Mouse (Mus musculus): ENCODE results near the gene Nutm2. TPM values are rescaled to one million over a fixed set of nuclear protein-coding genes. Genes with fewer than 3 reads are reported as not detected.

Gene Nutm2
- not detected for polyA plus RNA-seq (2017; shearing (Covaris generic))

GRCm38 (mm10) chr13:50467007-50467406, at the start of gene Nutm2:
Gene Nutm2, plus strand, starts transcription at chr13:50467307.

GRCm38 (mm10) chr13:50417389-50418183, 49.5 kb upstream of the Nutm2 start, which contains the start of gene Fbxw17:
Gene Fbxw17, plus strand, starts transcription at chr13:50417864.

GRCm38 (mm10) chr13:50443812-50444211, 23.3 kb upstream of the Nutm2 start, which contains the start of gene Gm47429:
Gene Gm47429, minus strand, starts transcription at chr13:50443912.

Other genes with a start within 250 kb of the Nutm2 start
- gene Gm906, start 217.0 kb upstream of the Nutm2 start, polyA plus RNA-seq (2017; shearing (Covaris generic)): not detected
- gene Fbxw17, start 49.4 kb upstream of the Nutm2 start, polyA plus RNA-seq (2017; shearing (Covaris generic)): 10 to 100 TPM; 38.6 to 44.4 TPM
- not detected for gene Gm47429, start 23.4 kb upstream of the Nutm2 start, polyA plus RNA-seq (2017; shearing (Covaris generic))
- gene Gm904, start 175.9 kb downstream of the Nutm2 start, polyA plus RNA-seq (2017; shearing (Covaris generic)): 1 to 10 TPM in 1 of 2 experiments, not detected in 1; 1.1 TPM
- not detected for gene Gm8765, start 231.0 kb downstream of the Nutm2 start, polyA plus RNA-seq (2017; shearing (Covaris generic))